Mouse (Mus musculus): ENCODE measurements around the gene Vti1a.
A peak's percentile ranks its signal among the peaks of the same experiment; 100 is the strongest.

Vti1a gene

DNA sequence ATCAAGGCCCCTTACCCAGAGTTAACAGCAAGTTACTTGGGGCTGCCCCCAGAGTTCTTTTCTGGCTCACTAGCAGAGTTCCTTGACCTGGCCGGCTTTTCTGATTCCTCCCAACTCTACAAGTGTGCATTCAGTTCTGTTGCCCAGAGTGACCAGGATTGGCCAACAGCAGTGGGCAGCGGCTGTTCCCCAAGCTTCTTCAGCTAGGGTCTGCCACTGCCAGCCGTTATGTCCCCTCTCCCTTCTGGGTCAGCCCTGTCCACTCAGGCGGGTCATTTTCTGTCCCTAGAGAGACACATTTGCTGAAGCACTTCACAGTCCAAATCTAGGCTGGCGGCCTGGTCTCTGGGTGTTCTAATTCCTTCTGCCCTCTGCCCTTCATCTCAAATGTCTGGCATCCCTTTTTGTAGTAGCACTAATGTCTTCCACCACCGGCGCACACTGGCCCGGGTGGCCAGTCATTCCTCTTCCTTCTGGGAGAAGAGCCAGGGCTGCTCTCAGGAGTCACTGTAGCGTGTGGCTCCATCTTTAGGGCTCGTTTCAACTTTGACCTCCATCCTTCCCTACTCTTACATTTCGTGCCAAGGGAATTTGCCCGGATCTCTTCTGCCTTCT, 305.0 kb downstream of the Vti1a start:
- no peak for DNase-seq (ENCODE audit: low spot score in 2 of 2)

DNA sequence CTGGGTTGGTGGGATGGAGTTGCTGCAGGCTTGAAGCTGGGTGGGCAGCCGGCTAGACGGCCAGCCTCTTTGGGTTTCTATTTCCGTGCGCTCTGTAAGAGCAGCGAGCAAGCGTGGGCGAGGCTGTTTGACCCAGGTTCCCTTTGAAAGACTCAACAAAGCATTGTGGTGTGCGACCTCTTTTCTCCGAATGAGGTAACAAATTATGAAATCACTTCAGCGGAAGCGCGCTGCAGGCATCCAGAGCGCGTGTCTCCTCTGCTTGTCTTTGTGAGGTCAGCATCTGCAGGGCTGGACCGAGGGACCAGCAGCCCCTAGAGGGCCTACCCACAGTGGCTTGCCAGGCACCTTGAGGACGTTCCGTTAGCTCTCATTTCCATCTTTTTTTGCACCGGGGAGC, 306.7 kb downstream of the Vti1a start:
- DNase-seq (ENCODE audit: low spot score in 2 of 2) = no peak

DNA sequence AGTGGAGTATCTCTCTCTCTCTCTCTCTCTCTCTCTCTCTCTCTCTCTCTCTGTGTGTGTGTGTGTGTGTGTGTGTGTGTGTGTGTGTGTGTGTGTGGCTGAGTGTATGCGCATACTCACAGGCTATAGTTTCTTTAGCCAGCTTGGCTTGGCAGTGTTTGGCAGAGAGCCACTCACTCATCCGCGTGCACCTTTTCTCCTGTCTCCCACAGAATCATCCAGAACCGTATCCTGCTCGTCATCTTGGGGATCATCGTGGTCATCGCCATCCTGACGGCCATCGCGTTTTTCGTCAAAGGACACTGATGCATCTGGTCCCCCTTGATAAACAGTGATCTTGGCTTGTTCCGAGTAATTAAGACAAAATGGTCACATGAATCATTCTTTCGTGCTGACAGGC, 307.5 kb downstream of the Vti1a start:
- DNase-seq (ENCODE audit: low spot score in 2 of 2) = no peak

DNA sequence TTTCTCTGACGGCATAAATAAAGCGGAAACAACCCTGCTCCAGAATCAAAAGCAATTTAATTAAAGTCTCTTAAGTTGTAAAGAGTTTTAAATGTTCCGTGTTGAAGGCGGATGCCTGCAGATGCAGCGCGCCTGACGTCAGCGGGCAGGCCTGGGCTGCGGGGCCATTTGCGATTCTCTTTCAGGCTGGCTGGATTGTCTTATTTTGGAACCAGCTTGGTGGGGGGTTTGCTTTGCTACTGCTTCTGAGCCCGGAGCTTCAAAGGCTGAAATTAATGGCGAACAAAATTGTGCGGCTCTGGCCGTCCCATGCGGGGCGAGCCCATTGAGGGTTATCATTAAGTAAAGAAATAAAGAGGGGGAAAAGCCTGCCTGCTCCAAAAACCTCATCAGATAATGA, 310.4 kb downstream of the Vti1a start:
- DNase-seq (ENCODE audit: low spot score in 2 of 2) = no peak

DNA sequence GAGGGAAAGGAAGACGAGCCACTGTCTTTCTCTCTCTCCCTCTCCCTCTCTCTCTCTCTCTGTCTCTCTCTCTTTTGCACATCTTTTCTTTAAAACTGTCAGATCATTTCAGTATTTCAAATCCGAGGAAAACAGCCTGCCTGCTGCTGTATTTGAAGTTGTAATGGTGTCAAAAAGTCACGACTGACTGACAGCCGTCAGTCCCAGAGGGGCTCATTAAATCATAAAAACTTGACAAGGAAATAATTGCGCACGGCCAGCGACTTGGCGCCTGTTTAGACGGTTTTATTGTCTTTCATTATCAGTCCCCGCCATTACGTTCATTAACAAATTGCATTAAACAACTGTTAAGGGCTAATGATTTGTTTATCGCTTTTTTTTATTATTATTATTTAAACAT, 310.9 kb downstream of the Vti1a start:
- DNase-seq (ENCODE audit: low spot score in 2 of 2) = no peak

DNA sequence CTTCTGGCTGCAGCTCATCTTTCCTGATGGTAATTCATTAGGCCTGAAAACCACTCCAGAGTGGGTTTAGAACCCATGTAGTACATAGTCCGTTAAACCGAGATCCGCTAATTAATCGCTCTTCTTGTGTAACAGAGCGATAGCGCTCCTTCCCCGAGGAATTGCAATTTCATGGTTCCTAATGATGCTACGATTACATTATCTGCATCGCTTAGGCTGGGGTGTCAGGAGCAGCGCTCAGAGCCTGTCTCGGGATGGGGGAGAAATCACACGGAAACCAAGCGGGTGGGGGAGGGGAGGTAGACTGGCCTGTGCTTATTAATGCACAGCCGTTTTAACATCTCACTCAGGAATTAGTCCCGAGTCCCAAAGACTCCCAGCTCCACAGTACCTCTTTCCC, 319.4 kb downstream of the Vti1a start:
- DNase-seq (ENCODE audit: low spot score in 2 of 2) = no peak

DNA sequence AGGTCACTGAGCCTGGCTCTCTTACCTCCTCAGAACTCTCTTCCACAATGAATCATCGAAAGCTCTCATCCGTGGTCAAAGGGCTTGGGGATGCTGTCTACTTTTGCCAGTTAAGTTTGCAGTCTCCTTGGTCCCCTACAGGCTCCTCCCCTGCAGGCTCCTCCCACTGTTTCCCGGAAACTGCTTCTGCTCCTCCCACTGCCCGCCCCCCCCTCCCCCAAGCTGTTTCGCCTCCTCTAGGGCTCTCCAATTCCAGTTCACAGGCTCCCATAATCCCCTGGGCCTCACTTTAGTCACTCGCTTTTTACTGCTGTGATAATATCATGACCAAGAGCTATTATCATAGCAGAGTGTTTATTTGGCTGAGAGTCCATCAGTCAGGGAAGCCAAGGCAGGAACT, 324.2 kb downstream of the Vti1a start:
- no peak for DNase-seq (ENCODE audit: low spot score in 2 of 2)

DNA sequence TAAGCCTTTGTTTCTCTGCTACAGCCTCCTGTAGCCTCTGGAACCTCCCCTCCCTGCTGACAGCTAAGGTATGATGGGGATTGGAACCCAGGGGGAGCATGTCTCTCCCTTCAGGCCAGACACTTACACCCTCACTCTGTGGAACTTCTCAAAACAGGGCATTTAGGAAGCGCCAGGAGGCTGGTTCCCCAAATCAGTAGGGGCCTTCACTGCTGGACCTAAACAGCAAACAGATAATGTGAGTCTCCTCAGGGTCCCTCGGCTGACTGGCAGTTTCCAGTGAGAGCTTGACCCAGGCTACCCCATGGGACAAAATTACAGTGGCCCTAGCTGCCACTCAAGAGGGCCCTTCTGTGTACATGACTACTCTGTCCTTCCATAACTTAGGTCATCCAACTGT, 325.8 kb downstream of the Vti1a start:
- DNase-seq (ENCODE audit: low spot score in 2 of 2) = no peak

DNA sequence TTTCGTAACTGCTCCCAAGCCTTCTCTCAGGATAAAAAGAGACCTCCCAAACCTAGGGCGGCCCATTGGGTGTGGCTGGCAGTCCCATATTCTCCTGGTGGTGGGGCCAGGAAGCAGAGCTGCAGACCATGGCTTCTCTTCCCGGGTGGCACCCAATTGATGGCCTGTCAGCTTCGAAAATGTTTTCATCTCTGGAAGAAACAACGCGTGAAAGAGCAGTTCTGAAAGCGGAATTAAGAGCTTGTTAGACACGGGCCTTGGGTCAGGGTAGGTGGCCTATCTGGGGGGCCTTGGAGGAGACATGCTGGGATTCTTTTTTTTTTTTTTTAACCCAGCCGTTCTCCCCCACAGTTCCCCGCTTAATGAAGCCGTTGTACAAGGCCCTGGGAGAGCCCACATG, 326.3 kb downstream of the Vti1a start:
- DNase-seq (ENCODE audit: low spot score in 2 of 2) = no peak

DNA sequence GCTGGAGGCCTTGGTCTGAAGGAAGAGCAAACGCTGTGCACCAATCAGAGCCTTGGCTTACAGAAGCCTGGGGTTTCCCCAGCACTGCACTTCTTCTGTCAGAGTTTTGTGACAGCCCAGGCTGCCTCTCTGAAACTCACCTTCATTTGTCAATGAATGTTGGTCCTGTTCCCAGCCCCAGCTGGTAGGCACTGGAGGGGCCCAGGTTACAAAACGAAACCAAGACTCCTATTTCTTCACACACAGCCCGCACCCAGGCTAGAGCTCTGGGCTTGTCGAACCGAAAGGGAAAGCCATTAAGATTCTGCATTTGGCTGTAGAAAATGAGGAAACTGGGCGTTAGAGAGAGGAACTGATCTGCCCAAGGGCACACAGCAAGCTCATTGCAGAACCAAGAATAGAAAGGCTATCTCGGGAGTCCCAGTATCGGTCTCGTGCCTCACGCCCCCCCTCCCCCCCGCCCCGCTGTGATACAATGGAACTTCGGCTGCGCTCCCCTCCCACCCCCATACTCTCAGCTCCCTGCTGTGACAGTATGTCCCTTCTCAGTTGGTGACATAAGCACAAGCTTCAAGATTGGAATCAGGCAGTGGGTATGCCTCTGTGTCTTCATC, 327.3 kb downstream of the Vti1a start:
- DNase-seq (ENCODE audit: low spot score in 2 of 2) = peak; percentile 15 to 28

DNA sequence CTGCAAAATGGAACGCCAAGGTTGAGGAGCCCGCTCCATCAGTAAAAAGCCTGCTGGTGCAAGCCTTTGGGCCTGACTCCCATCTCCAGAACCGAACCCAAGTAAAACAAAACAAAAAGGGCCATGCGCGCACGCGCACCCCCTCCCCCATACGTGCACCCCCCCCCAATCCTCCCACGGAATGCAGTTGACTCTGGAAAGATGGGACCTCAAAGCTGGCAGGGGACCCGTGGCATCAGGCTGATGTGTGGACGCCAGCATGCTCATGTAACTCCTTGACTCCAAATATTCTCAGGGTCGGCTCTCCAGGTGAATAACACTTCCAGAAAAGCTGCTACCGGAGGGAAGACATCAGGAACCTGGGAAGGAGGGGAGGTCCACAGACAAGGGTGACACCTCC, 327.8 kb downstream of the Vti1a start:
- DNase-seq (ENCODE audit: low spot score in 2 of 2) = no peak

DNA sequence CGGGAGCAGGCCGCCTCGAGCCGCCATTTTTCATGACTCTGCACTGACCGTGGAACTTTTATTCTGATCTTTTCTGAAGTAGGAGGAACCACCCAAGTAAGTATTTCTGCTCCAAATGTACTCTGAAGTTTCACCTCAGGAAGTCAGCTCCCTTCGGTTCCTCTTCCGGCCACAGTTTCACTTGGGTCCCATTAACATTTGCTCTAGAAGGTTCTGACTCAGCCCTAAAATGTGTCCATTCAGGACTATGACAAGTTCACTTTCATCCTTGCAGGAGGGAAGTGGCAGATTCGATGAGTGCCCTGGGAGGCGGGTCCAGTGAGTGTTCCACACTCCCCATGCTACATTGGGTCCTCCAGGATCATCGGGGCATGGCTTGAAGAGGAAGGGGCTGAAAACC, 333.3 kb downstream of the Vti1a start:
- DNase-seq (ENCODE audit: low spot score in 2 of 2) = no peak

DNA sequence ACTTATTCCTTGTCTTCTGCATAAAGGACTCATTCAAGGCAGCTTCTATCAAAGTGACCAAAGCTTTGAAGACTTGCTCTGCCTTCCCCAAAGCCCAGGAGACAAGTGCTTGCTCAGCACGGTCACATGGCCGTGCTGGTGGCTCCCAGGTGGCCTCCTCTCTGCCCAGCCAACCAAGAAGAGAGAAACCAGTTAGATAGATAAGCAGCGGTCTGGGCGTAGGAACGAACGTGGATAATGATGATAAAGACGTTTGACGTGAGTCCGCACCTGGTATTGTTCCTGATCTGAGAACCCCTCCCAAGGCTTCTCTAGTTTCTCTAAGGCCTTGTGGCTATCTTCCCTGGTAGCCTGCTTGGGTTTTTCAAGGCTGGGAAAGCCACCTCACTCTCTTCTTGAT, 334.9 kb downstream of the Vti1a start:
- no peak for DNase-seq (ENCODE audit: low spot score in 2 of 2)

DNA sequence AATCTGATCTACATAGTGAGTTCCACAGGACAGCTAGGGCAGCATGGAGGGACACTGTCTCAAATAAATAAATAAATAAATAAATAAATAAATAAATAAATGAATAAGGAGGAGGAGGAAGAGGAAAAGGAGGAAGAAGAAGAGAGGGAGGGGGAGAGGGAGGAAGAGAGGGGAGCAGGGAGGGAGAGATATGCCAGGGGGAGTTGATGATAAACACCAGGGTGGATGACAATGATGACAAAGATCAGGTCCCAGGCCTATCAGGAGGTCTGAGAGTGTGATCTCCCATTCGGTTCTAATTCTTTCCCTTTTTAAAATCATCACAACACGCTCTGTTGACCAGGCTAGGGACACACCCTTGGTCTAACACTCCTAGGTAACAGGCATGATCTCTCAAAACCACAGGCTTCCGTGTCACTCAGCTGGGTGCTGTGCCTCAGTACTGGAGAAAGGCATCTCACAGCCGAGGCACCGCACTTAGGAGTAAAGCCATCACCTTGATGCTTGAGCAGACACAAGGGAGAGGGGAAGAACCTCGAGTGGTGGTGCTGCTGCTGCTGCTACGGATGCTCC, 336.7 kb downstream of the Vti1a start:
- DNase-seq (ENCODE audit: low spot score in 2 of 2) = no peak

DNA sequence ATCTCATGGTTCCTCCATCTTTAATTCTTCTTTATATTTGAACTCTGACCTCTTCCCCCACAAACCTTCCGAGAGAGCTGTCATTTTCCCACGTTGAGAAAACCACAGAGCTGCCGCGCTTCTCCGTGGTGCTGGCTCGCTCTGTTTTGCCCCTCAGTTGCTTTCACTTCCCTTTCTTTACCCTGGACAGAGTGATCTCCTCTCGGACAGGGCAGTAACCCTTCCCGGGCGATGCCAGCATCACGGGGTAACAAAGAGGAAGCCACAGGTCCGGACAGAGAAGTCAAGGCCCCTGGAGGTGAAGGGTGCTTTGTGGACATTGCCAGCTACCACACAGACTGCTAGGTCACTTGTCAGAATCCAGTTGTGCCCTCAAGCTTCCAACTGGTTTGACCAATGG, 344.1 kb downstream of the Vti1a start:
- no peak for DNase-seq (ENCODE audit: low spot score in 2 of 2)

DNA sequence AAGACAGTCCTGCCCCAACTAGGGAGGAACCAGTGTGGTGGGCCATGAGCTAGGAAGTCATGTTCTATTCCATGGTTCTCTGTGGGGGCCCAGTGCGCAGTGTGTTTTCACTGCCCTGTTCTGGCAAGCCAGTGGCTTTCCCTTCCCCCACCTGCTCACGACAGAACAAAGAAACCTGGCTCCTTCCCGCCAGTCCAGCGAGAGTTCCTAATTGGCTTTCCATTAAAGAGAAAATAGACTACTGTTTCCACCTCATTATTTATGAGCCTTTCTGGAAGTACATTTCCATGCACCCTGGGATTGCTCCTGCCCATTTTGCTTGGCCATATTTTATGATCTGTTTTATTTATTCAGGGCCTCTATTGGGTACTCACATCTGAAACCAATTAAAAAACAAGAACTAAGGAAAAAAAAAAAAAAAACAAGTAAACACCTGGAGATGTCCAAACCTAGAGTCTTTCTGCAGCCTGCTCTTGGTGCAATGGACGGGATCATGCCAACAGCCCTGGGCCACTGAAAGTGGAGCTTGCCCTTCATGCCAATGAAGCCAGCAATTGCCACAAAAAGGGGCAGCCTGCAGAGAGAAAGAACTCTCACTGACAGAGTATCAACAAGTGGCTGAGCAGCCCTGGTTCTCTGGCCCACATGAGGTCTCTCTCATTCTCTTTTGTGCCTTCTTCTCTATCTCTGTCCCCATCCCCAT, 346.6 kb downstream of the Vti1a start:
- no peak for DNase-seq (ENCODE audit: low spot score in 2 of 2)

DNA sequence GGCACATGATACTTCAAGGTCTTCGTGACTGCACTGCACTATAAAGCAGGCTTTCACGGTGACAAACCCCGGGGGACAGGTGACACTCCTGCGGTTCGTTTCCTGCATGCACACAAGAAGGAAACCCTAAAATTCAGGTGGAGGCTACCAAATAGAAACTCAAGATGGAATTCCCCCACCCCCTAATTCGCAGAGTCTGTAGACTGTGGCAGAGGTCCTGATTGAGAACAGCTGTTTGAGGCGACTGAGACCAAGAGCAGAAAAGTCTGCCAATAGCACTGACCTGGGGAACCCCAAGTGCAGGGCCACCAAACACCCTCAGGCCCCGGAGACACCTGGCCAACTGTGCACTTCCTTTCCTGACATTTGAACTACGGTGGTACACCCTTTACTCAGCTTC, 351.7 kb downstream of the Vti1a start:
- DNase-seq (ENCODE audit: low spot score in 2 of 2) = no peak

DNA sequence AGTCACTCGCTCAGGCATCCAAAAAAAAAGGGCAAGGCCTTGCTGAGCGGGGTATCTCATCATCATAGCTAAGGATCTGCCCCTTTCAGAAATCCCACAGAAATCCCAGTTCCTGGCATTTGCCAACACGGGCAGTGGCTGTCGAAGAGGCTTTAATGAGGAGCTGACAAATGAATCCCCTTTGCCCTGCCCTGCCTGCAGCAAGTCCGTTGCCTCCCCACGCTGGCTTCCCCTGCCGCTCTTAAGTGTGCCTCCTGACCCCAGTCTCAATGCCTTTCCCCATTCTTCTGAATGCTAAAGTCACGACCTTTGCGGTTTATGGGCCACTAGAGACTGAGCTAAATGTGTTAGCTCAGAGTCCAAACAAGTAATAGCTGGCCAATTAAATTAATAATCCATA, 352.8 kb downstream of the Vti1a start:
- no peak for DNase-seq (ENCODE audit: low spot score in 2 of 2)
